In genomic region chr2:157808368-157808923, GRCm38 (mm10) we compare ENCODE assay signal across 12 mouse cellular contexts.
DNase-seq lines count a peak whose midpoint lies in the region; ATAC-seq and TF ChIP-seq lines count a peak whose summit lies in the region.
"Had no signal": no experiment of that assay in that cellular context is flagged by ENCODE, and none has a peak within 500 bp of the region (broad histone marks: within the 10 kb centered on the region; RNA-seq: fewer than 3 reads in every experiment).

No protein-coding gene starts in this region.

- 67% methylated on average over 7 of the region's 7 CpGs for WGBS in forebrain, embryonic 12.5 days
- 52% methylated on average over 7 of the region's 7 CpGs for WGBS in forebrain, embryonic 15.5 days
- WGBS in midbrain, embryonic 14.5 days, result 58% methylated on average over 7 of the region's 7 CpGs

- H3K36me3 ChIP-seq in forebrain, embryonic 12.5 days (replicated peaks), result peaks cover 34% of the 10 kb centered on the region
- peaks cover 15% of the 10 kb centered on the region; the same call in 1 of the 2 replicates for H3K36me3 ChIP-seq in forebrain, embryonic 15.5 days
- H3K36me3 ChIP-seq in midbrain, embryonic 14.5 days (ENCODE audit: control insufficient read depth, insufficient read depth, low read length), result peaks cover 25% of the 10 kb centered on the region

- H3K4me1 ChIP-seq in forebrain, embryonic 12.5 days, result peaks cover 33% of the 10 kb centered on the region
- peaks cover 31% of the 10 kb centered on the region for H3K4me1 ChIP-seq in forebrain, embryonic 15.5 days
- H3K4me1 ChIP-seq in midbrain, embryonic 14.5 days (ENCODE audit: control insufficient read depth, insufficient read depth, low read length), result peaks cover 43% of the 10 kb centered on the region

- no peaks in the 10 kb centered on the region for H3K9me3 ChIP-seq in forebrain, embryonic 12.5 days
- no peaks in the 10 kb centered on the region for H3K9me3 ChIP-seq in forebrain, embryonic 15.5 days
- no peaks in the 10 kb centered on the region for H3K9me3 ChIP-seq in midbrain, embryonic 14.5 days (ENCODE audit: control insufficient read depth, low read length)

- TF ChIP-seq CTCF in left cerebral cortex, adult 2 months (IDR thresholded peaks at IDR 0.05), result no peak

- no peak overlapping the region for H3K9ac ChIP-seq in forebrain, embryonic 12.5 days
- no peak overlapping the region for H3K9ac ChIP-seq in forebrain, embryonic 15.5 days (replicated peaks)
- H3K9ac ChIP-seq in midbrain, embryonic 14.5 days (replicated peaks; ENCODE audit: low read length), result no peak overlapping the region

- ATAC-seq in forebrain, embryonic 12.5 days (ENCODE audit: low FRiP score), result no peak
- no peak for ATAC-seq in forebrain, embryonic 15.5 days (replicated peaks)
- peak; percentile 59 for ATAC-seq in granulocyte monocyte progenitor cell, adult 5-6 weeks (replicated peaks; ENCODE audit: poor library complexity, severe bottlenecking)
- no peak for ATAC-seq in midbrain, embryonic 14.5 days (ENCODE audit: low FRiP score, low TSS enrichment)

- no peak overlapping the region for H3K4me3 ChIP-seq in forebrain, embryonic 12.5 days (replicated peaks)
- no peak overlapping the region for H3K4me3 ChIP-seq in forebrain, embryonic 15.5 days
- no peak overlapping the region for H3K4me3 ChIP-seq in left cerebral cortex, adult 2 months
- H3K4me3 ChIP-seq in midbrain, embryonic 14.5 days (replicated peaks; ENCODE audit: low read depth, low read length), result no peak overlapping the region

- peak overlapping the region; percentile 27 for H3K27ac ChIP-seq in forebrain, embryonic 12.5 days
- no peak overlapping the region for H3K27ac ChIP-seq in forebrain, embryonic 15.5 days (replicated peaks)
- H3K27ac ChIP-seq in left cerebral cortex, adult 2 months, result peak overlapping the region; percentile 18; the same call in 1 of the 2 replicates
- H3K27ac ChIP-seq in midbrain, embryonic 14.5 days (replicated peaks; ENCODE audit: low read depth, low read length), result peak overlapping the region; percentile 67

- intact Hi-C loops in left cerebral cortex, adult 2 months (cut with DNase I), result loop anchor here (5.0 to 10.0 kb wide), 2 partner anchors 69 to 174 kb away; no protein-coding TSS in a partner anchor

- DNase-seq in left cerebral cortex, adult 2 months (ENCODE audit: extremely low spot score in 1 of 2, low spot score in 2 of 2), result peak in 1 of 2 experiments; percentile 10
- DNase-seq in left cerebral cortex, adult 11 months (ENCODE audit: low spot score), result no peak
- DNase-seq in midbrain, embryonic 14.5 days, result no peak
- DNase-seq in right cerebral cortex, postnatal 36 days (ENCODE audit: low spot score in 2 of 2), result no peak
- DNase-seq in lung, postnatal 14 days, result no peak
- DNase-seq: B cell, adult 2 months; gastrocnemius, postnatal 10 days; kidney, postnatal 36 days; lung, postnatal 36 days had no signal

- no peaks in the 10 kb centered on the region for H3K27me3 ChIP-seq in forebrain, embryonic 12.5 days
- H3K27me3 ChIP-seq in forebrain, embryonic 15.5 days, result no peaks in the 10 kb centered on the region
- no peaks in the 10 kb centered on the region for H3K27me3 ChIP-seq in midbrain, embryonic 14.5 days (ENCODE audit: control insufficient read depth, insufficient read depth, low read length)

- H3K4me2 ChIP-seq in forebrain, embryonic 12.5 days, result no peak overlapping the region
- H3K4me2 ChIP-seq in forebrain, embryonic 15.5 days (replicated peaks), result no peak overlapping the region
- H3K4me2 ChIP-seq in midbrain, embryonic 14.5 days (ENCODE audit: low read length), result no peak overlapping the region
